Mouse (Mus musculus) midbrain, embryonic 15.5 days (tissue): ENCODE data around the gene Nme3. TPM values are rescaled to one million over a fixed set of nuclear protein-coding genes. Genes with fewer than 3 reads are reported as not detected.

Experiments
- polyA plus RNA-seq: library from polyadenylated mRNA; unstranded; fragments of >200 nt; fragmentation: Nextera tagmentation; extraction: Ambion mirVana; gene quantifications from 2 replicates; pipeline ENCODE4 v1.2.1, GENCODE M21; 2015

Nme3 gene
- polyA plus RNA-seq, 1 experiment from 2014 or later: 79.7 TPM

Other genes starting within 250 kb of the Nme3 start
- gene Slc9a3r2, start 246.2 kb upstream of the Nme3 start, polyA plus RNA-seq: 45.3 and 52.6 TPM in 2 replicates
- gene Npw, start 238.0 kb upstream of the Nme3 start, polyA plus RNA-seq: 0.38 and 0.66 TPM in 2 replicates
- gene Zfp598, start 226.8 kb upstream of the Nme3 start, polyA plus RNA-seq: 21.9 and 22.9 TPM in 2 replicates
- gene Syngr3, start 206.5 kb upstream of the Nme3 start, polyA plus RNA-seq: 240 and 255 TPM in 2 replicates
- gene Gfer, start 200.3 kb upstream of the Nme3 start, polyA plus RNA-seq: 36.2 and 39.2 TPM in 2 replicates
- gene Noxo1, start 200.3 kb upstream of the Nme3 start, polyA plus RNA-seq: 2.1 and 2.5 TPM in 2 replicates
- gene Tbl3, start 188.8 kb upstream of the Nme3 start, polyA plus RNA-seq: 71.4 and 72.1 TPM in 2 replicates
- not detected in 2 replicates for gene Rnf151, start 178.4 kb upstream of the Nme3 start, polyA plus RNA-seq
- 706 and 744 TPM in 2 replicates for gene Rps2, start 178.4 kb upstream of the Nme3 start, polyA plus RNA-seq
- gene Ndufb10, start 172.0 kb upstream of the Nme3 start, polyA plus RNA-seq: 270 and 281 TPM in 2 replicates
- gene Rpl3l, start 168.7 kb upstream of the Nme3 start, polyA plus RNA-seq: not detected in 2 replicates
- gene Msrb1, start 159.9 kb upstream of the Nme3 start, polyA plus RNA-seq: 16.5 and 19.8 TPM in 2 replicates
- 0.25 TPM in 1 of 2 replicates, not detected in the other for gene Hs3st6, start 143.5 kb upstream of the Nme3 start, polyA plus RNA-seq
- gene Meiob, start 92.2 kb upstream of the Nme3 start, polyA plus RNA-seq: not detected in 2 replicates
- gene Hagh, start 56.4 kb upstream of the Nme3 start, polyA plus RNA-seq: 61.5 and 66.8 TPM in 2 replicates
- gene Fahd1, start 46.1 kb upstream of the Nme3 start, polyA plus RNA-seq: 19.1 TPM in 2 replicates
- 0.10 TPM in 1 of 2 replicates, not detected in the other for gene Igfals, start 30.5 kb upstream of the Nme3 start, polyA plus RNA-seq
- gene Nubp2, start 10.2 kb upstream of the Nme3 start, polyA plus RNA-seq: 61.2 and 65.7 TPM in 2 replicates
- gene Spsb3, start 9.9 kb upstream of the Nme3 start, polyA plus RNA-seq: 94.1 and 97.2 TPM in 2 replicates
- gene Eme2, start 1.4 kb upstream of the Nme3 start, polyA plus RNA-seq: 31.5 and 33.4 TPM in 2 replicates
- 73.1 and 78.9 TPM in 2 replicates for gene Mrps34, start 1.4 kb upstream of the Nme3 start, polyA plus RNA-seq
- 99.5 and 112 TPM in 2 replicates for gene Mapk8ip3, start 40.5 kb downstream of the Nme3 start, polyA plus RNA-seq
- gene Jpt2, start 64.2 kb downstream of the Nme3 start, polyA plus RNA-seq: 102 and 103 TPM in 2 replicates
- gene Cramp1l, start 119.3 kb downstream of the Nme3 start, polyA plus RNA-seq: 6.3 and 7.1 TPM in 2 replicates
- 20.0 and 22.5 TPM in 2 replicates for gene Ift140, start 119.6 kb downstream of the Nme3 start, polyA plus RNA-seq
- gene Tmem204, start 187.1 kb downstream of the Nme3 start, polyA plus RNA-seq: 12.6 and 13.0 TPM in 2 replicates
- gene Telo2, start 219.5 kb downstream of the Nme3 start, polyA plus RNA-seq: 57.8 and 67.0 TPM in 2 replicates
- not detected in 2 replicates for gene Ptx4, start 224.3 kb downstream of the Nme3 start, polyA plus RNA-seq
- gene Clcn7, start 236.9 kb downstream of the Nme3 start, polyA plus RNA-seq: 35.0 and 36.3 TPM in 2 replicates